Mouse (Mus musculus) testis, adult 2 months (tissue): Measurements from ENCODE around the gene Abhd15. TPM values are rescaled to one million over a fixed set of nuclear protein-coding genes. Genes with fewer than 3 reads are reported as not detected.
A peak's percentile ranks its signal among the peaks of the same experiment; 100 is the strongest.

Source experiments
- H3K27ac ChIP-seq: fragments of 200-500 bp; 2 replicates; pipeline ENCODE4 v1.5.1; 2012; ENCODE audit warnings: low read depth, low read length; ENCODE audit not compliant: control insufficient read depth, insufficient read depth
- H3K27me3 ChIP-seq: fragments of 200-500 bp; 2 replicates; pipeline ENCODE4 v1.6.1; 2012; ENCODE audit warnings: mild to moderate bottlenecking, low read length, moderate library complexity; ENCODE audit not compliant: control insufficient read depth, insufficient read depth
- H3K36me3 ChIP-seq: fragments of 200-500 bp; 2 replicates; pipeline ENCODE4 v1.6.1; 2012; ENCODE audit warnings: mild to moderate bottlenecking, low read length; ENCODE audit not compliant: control insufficient read depth, insufficient read depth
- H3K4me1 ChIP-seq: fragments of 200-500 bp; 2 replicates; pipeline ENCODE4 v1.6.1; 2012; ENCODE audit warnings: low read length; ENCODE audit not compliant: control insufficient read depth, insufficient read depth
- H3K4me3 ChIP-seq: fragments of 200-500 bp; 2 replicates; pipeline ENCODE4 v1.5.1; 2012; ENCODE audit warnings: low read depth, mild to moderate bottlenecking, low read length, moderate library complexity, mixed read lengths; ENCODE audit not compliant: control insufficient read depth
- CTCF ChIP-seq: fragments of 200-500 bp; IDR thresholded peaks from 2 replicates; pipeline ENCODE4 v1.5.1; 2012; ENCODE audit warnings: low read depth, mild to moderate bottlenecking, inconsistent platforms, low read length, moderate library complexity; ENCODE audit not compliant: control insufficient read depth, insufficient read depth, insufficient replicate concordance
- POLR2A ChIP-seq: fragments of 200-500 bp; IDR thresholded peaks from 2 replicates; pipeline ENCODE4 v1.6.1; 2012; ENCODE audit warnings: low read depth, mild to moderate bottlenecking, inconsistent platforms, low read length, moderate library complexity; ENCODE audit not compliant: control insufficient read depth
- polyA plus RNA-seq: library from polyadenylated mRNA; depleted of rRNA; stranded (reverse); fragments of >200 nt; gene quantifications from 2 replicates; pipeline ENCODE4 v1.2.3, GENCODE M21; 2012; rRNA removed

Abhd15 gene
- polyA plus RNA-seq: 0.17 and 0.28 TPM in 2 replicates

GRCm38 (mm10) chr11:77514832-77515636 lies at the start of gene Abhd15:
TSS of gene Abhd15 (plus strand) at chr11:77515121.
- TF ChIP-seq POLR2A: 0 out of 2 replicates have a peak, but pooled peaks have one; percentile 40
- TF ChIP-seq CTCF: no peak
- no peak within 1 kb of the TSS for H3K27ac ChIP-seq
- no peaks in the 10 kb centered on the region for H3K27me3 ChIP-seq
- H3K36me3 ChIP-seq: no peaks in the 10 kb centered on the region
- peaks cover 33% of the 10 kb centered on the region for H3K4me1 ChIP-seq
- H3K4me3 ChIP-seq: peak within 1 kb of the TSS; percentile 77

- H3K4me1 ChIP-seq: peaks cover 24% of the 10 kb centered on the region
- no peaks in the 10 kb centered on the region for H3K27me3 ChIP-seq
- H3K4me3 ChIP-seq: no peak overlapping the region
- H3K27ac ChIP-seq: no peak overlapping the region
- TF ChIP-seq POLR2A: no peak
- TF ChIP-seq CTCF: no peak
- no peaks in the 10 kb centered on the region for H3K36me3 ChIP-seq
Measured at GRCm38 (mm10) chr11:77466544-77466943, 48.4 kb upstream of the Abhd15 start.

GRCm38 (mm10) chr11:77467157-77467556 lies 47.8 kb upstream of the Abhd15 start:
- no peak for TF ChIP-seq POLR2A
- TF ChIP-seq CTCF: peak; percentile 23; the same call in 1 of the 2 replicates
- no peak overlapping the region for H3K27ac ChIP-seq

GRCm38 (mm10) chr11:77467784-77468183 lies 47.1 kb upstream of the Abhd15 start:
- Histone ChIP-seq H3K4me3 (peak overlapping the region; percentile 47), H3K27me3 (no peaks in the 10 kb centered on the region), H3K27ac (no peak overlapping the region), H3K36me3 (no peaks in the 10 kb centered on the region), H3K4me1 (peaks cover 18% of the 10 kb centered on the region)
- TF ChIP-seq POLR2A (no peak), CTCF (peak; percentile 78; the same call in 1 of the 2 replicates)

More at GRCm38 (mm10) chr11:77467157-77467556, 47.8 kb upstream of the Abhd15 start:
- Histone ChIP-seq H3K4me1 (peaks cover 23% of the 10 kb centered on the region), H3K4me3 (peak overlapping the region; percentile 37), H3K36me3 (no peaks in the 10 kb centered on the region), H3K27me3 (no peaks in the 10 kb centered on the region)

GRCm38 (mm10) chr11:77468397-77468796 lies 46.5 kb upstream of the Abhd15 start:
- H3K4me1 ChIP-seq: peaks cover 14% of the 10 kb centered on the region
- no peaks in the 10 kb centered on the region for H3K27me3 ChIP-seq
- no peaks in the 10 kb centered on the region for H3K36me3 ChIP-seq
- peak overlapping the region; percentile 47 for H3K4me3 ChIP-seq
- no peak overlapping the region for H3K27ac ChIP-seq
- no peak for TF ChIP-seq CTCF
- no peak for TF ChIP-seq POLR2A

- H3K27ac ChIP-seq: no peak overlapping the region
- TF ChIP-seq CTCF (peak; percentile 13; the same call in 1 of the 2 replicates), POLR2A (no peak)
Measured at GRCm38 (mm10) chr11:77471407-77471806, 43.5 kb upstream of the Abhd15 start.

GRCm38 (mm10) chr11:77472775-77473174 lies 42.1 kb upstream of the Abhd15 start:
- Histone ChIP-seq H3K36me3 (no peaks in the 10 kb centered on the region), H3K27ac (no peak overlapping the region), H3K27me3 (no peaks in the 10 kb centered on the region), H3K4me3 (no peak overlapping the region), H3K4me1 (peaks cover 11% of the 10 kb centered on the region)
- TF ChIP-seq POLR2A (no peak), CTCF (no peak)

More at GRCm38 (mm10) chr11:77471407-77471806, 43.5 kb upstream of the Abhd15 start:
- Histone ChIP-seq H3K4me3 (peak overlapping the region; percentile 48), H3K4me1 (peaks cover 14% of the 10 kb centered on the region), H3K27me3 (no peaks in the 10 kb centered on the region), H3K36me3 (no peaks in the 10 kb centered on the region)
